Mouse (Mus musculus) spleen, embryonic (tissue): ENCODE measurements around the gene Pigv.

Experiments used
- CTCF ChIA-PET: fragments of 350-600 bp; sonication (Branson Sonifier 250); formaldehyde crosslinking; loops from one replicate; lab custom pipeline; 2022; lab: Charles Lee

Pigv gene

DNA sequence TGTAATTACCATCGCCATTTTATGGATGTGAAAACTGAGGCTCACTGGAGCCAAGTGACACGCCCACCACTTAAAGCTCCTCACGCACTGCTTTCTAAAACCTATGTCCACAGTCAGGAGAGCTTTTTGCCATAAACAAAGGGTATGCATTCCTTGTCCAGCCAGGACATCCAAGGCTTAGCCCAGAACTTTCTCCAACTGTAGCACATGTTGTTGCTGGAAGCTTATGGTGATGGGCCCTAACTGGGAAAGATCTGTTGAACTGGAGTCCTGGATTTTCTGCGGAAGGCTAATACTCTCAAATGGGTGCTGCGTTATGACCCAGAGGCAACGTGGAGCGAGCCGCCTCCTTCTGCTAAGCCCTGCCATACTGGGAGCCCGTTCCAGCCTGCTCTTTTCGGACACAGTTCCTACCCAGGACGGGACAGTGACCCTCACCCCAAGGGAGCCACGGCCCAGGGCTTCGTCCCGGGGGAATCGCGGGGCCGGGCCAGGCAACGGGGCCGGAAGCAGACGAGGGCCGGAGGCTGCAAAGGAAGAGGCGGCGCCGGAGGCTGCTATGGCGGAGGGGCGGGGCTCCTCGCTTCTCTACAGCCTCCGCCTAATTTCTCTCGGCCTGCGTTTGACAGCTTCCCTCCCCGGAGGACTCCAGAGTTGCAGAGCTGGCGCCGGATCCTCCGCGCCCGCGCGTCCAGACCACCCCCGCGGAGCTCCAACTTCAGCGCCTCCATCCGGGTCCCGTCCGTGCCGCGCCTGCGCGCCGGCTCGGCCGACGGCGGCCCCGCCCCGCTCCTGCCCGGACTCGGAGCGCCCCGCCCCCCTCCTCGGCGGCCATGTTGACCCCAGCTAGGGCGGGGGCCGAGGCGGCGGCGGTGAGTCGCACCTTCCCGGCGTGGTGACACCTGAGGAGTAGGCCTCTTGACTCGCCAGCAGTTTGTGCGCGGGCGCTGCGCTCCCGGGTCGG lies at the start of gene Pigv:
Pigv (minus strand) TSS at position 767 of the 964 bp plus-strand sequence.
- CTCF ChIA-PET: interaction anchor here (0.6 kb wide), 1 partner anchor 144 kb away, joined by 3 read pairs; no protein-coding TSS in a partner anchor

GRCm38 (mm10) chr4:133719791-133720190 lies 47.3 kb upstream of the Pigv start:
- CTCF ChIA-PET: interaction anchor here (1.1 kb wide), 1 partner anchor 10 kb away, joined by 4 read pairs; no protein-coding TSS in a partner anchor

- CTCF ChIA-PET: no interaction called here
Measured at GRCm38 (mm10) chr4:133712755-133713154, 40.3 kb upstream of the Pigv start.

DNA sequence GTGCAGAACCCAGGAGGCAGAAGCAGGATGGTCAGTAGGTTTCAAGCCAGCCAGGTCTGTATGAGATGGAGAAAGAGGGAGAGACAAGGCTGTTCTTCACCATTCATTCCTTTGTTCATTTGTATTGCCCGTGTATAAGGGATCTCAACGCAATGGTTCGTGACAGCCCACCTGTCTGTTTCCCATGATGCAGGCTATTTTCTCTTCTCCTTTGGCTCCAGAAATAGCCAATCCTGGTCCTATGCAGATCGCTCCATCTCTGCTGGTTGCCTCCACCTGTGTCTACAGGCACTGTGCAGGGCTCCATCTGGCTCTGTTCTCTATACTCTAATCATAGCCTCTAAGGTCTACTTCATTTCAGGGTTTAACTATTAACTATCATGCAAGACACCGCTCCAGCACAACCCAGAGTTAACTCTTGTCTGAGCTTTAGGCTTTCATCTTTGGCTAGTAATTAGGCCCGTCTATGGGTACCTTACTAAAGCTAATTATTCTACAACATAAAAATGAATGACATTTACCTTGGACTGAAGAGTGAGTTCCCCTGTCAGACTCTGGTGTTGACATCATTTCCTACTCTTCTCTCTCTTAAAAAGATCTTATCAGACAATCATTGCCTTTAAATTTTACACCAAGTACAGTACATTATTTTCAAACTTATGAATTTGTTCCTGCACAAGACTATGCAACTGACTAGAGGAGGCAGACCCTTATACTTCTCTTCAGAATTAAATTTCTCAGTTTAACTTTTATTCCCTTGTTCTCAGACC lies 39.0 kb upstream of the Pigv start:
- CTCF ChIA-PET: no interaction called here

- CTCF ChIA-PET: interaction anchor here (0.6 kb wide), 1 partner anchor 53 kb away, joined by 3 read pairs; no protein-coding TSS in a partner anchor
Measured at GRCm38 (mm10) chr4:133709395-133709794, 36.9 kb upstream of the Pigv start.

GRCm38 (mm10) chr4:133707464-133707863 lies 35.0 kb upstream of the Pigv start:
- CTCF ChIA-PET: interaction anchor here (0.6 kb wide), 1 partner anchor 11 kb away, joined by 3 read pairs; no protein-coding TSS in a partner anchor

DNA sequence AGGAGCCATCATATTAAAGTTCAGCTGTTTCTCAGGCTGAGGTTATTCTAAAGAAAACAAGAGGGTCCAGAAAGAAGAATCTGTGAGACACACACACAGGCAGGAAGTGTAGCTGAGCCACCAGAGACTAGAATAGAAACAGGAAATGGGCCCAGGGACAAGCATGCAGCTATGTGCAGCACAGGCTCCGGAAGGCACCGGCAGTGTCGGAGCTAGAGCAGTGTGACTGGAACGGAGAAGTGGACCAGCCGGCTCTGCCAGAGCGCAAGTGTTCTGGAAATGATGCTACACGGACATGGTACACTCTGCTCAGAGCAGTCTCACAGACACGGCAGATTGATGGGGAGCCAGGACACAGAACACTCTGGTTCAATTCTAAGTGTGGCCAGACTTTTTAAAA lies 34.5 kb upstream of the Pigv start:
- CTCF ChIA-PET: interaction anchor here (0.6 kb wide), 1 partner anchor 12 kb away, joined by 3 read pairs; no protein-coding TSS in a partner anchor

GRCm38 (mm10) chr4:133705062-133705461 lies 32.6 kb upstream of the Pigv start:
- CTCF ChIA-PET: interaction anchor here (1.1 kb wide), 1 partner anchor 22 kb away, joined by 3 read pairs; no protein-coding TSS in a partner anchor

DNA sequence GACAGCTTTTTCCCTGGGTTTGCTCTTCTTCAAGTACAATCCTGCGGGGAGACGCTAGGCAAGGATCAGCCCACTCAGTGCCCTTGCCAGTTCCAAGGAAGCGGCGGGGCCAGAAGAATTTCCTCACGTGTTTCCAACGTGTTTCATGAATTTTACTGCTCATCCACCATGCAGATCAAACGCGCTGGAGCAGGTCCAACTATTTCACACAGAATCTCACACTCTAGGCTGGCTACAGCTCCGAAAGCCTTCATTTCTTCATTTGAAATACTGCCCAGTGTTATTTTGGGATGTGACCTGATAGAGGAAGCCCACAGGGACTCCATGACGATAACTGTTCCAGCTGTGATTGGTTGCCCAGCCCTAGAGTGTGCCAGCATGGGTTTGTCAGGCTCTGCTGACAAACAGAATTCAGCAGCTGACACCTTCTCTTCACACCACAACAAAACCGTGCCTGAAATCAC lies 28.5 kb upstream of the Pigv start:
- CTCF ChIA-PET: interaction anchor here (0.7 kb wide), 1 partner anchor 16 kb away, joined by 3 read pairs; no protein-coding TSS in a partner anchor

GRCm38 (mm10) chr4:133695363-133695762 lies 22.9 kb upstream of the Pigv start:
- CTCF ChIA-PET: interaction anchor here (0.7 kb wide), 1 partner anchor 134 kb away, joined by 3 read pairs; no protein-coding TSS in a partner anchor

GRCm38 (mm10) chr4:133690252-133690651 lies 17.8 kb upstream of the Pigv start:
- CTCF ChIA-PET: interaction anchor here (0.9 kb wide), 1 partner anchor 14 kb away, joined by 3 read pairs; no protein-coding TSS in a partner anchor

DNA sequence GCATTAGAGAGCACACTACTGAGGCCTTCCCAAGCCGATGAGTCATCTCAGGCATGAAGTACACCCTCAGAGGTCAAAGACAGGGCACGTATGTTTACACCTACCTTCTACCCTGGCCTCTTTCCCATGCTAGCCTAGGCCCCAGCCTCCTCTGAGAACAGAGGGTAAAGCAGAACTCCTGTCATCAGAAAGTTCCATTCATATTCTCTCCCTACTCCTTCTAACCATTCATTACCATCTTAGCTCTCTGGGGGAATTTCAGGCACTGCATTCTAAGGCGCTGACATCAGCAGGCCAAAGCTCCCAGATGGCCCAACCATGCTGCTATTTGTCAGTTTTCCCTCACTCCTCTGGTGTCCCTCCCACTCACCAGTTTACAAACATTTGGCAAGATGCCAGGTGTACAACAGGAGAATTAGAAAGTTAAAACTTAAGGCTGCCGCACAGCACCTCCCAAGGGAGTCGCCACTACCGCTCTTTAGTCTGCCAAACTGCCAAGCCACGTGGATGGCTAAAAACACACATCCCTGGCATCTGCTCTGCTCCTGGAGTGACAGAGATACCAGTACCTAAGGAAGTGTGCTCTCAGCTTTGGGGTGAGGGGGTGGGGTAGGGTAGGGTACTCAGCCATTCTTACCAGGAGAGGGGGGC lies 16.1 kb upstream of the Pigv start:
- CTCF ChIA-PET: interaction anchor here (0.5 to 1.0 kb wide), 2 partner anchors 9 kb away, joined by 3 to 9 read pairs; no protein-coding TSS in a partner anchor

GRCm38 (mm10) chr4:133687126-133687525 lies 14.7 kb upstream of the Pigv start:
- CTCF ChIA-PET: no interaction called here

- CTCF ChIA-PET: interaction anchor here (0.5 to 0.7 kb wide), 2 partner anchors 28 to 151 kb away, joined by 3 to 14 read pairs; no protein-coding TSS in a partner anchor
Measured at GRCm38 (mm10) chr4:133686512-133686911, 14.1 kb upstream of the Pigv start.

GRCm38 (mm10) chr4:133680206-133680786 lies 7.8 kb upstream of the Pigv start:
- CTCF ChIA-PET: interaction anchor here (0.7 kb wide), 1 partner anchor 8 kb away, joined by 9 read pairs; no protein-coding TSS in a partner anchor

- CTCF ChIA-PET: interaction anchor here (0.6 to 0.7 kb wide), 2 partner anchors 9 to 207 kb away, joined by 3 to 9 read pairs; no protein-coding TSS in a partner anchor
Measured at GRCm38 (mm10) chr4:133679629-133680028, 7.2 kb upstream of the Pigv start.

GRCm38 (mm10) chr4:133677266-133677665 lies 4.8 kb upstream of the Pigv start:
- CTCF ChIA-PET: interaction anchor here (0.7 kb wide), 2 partner anchors 48 to 198 kb away, joined by 8 read pairs; no protein-coding TSS in a partner anchor

DNA sequence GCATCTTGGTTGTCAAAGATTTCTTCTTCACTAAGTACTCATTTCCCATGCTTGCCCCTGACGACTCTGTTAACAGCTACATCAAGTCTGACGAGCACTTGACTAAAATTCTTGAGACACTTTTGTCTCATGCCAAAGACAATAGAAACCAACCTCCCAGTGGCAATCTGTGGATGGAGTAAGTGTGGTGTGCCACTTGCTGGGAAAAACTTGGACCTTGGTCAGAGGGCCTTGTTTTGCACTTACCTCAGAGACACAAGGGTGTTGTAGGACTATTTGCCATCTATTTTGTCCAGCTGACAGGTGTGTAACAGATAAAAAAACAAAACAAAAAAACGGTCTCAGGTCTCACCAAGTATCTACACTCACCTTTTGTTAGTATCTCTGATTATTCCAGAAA lies 3.7 kb upstream of the Pigv start:
- CTCF ChIA-PET: no interaction called here

DNA sequence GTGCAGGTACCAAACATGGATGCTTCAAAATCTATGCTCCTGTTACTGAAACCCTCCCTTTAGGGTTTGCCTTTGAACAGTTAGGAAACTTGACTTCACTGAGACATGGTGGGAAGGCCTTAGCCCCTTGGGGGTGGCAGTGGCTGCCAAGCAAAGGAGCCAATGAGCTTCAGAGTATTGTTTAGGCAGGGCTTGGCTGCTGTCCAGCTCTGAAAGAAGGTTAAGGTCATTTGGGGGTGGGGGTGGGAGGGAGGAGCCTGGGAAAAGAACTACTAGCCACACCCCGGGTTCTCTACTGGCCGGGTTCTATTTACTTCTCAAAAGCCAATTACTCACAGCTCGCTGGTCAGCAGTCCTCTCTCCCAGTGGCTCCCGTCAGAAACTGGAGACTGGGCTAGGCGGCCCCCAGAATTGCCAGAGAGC lies 3.2 kb upstream of the Pigv start:
- CTCF ChIA-PET: no interaction called here

- CTCF ChIA-PET: interaction anchor here (1.0 kb wide), 1 partner anchor 81 kb away, joined by 3 read pairs; no protein-coding TSS in a partner anchor
Measured at GRCm38 (mm10) chr4:133674331-133674695, 1.9 kb upstream of the Pigv start.
